Mouse (Mus musculus) gastrocnemius, adult 8-10 months (tissue): ENCODE measurements around the gene Agmo. TPM values are rescaled to one million over a fixed set of nuclear protein-coding genes. Genes with fewer than 3 reads are reported as not detected.

Experiments used
- DNase-seq, 2 experiments: peaks; one replicate each; pipeline ENCODE4 v3.0.0; 2022; ENCODE audit warnings: low spot score in 2 of 2
- total RNA-seq, 4 experiments: library from RNA; stranded (reverse); gene quantifications; 2 replicates each; pipeline ENCODE4 v1.2.4; 2022

The Agmo gene
- 1 to 10 TPM in 3 of 4 experiments, under 1 TPM in 1; 0.65 to 1.7 (median 1.4) TPM for total RNA-seq

GRCm38 (mm10) chr12:37241566-37242021 is at the start of gene Agmo:
Gene Agmo (plus strand): TSS chr12:37241641.
- peak; percentile 4 to 5 for DNase-seq

GRCm38 (mm10) chr12:37231119-37231518 is 10.3 kb upstream of the Agmo start:
- no peak for DNase-seq

DNA sequence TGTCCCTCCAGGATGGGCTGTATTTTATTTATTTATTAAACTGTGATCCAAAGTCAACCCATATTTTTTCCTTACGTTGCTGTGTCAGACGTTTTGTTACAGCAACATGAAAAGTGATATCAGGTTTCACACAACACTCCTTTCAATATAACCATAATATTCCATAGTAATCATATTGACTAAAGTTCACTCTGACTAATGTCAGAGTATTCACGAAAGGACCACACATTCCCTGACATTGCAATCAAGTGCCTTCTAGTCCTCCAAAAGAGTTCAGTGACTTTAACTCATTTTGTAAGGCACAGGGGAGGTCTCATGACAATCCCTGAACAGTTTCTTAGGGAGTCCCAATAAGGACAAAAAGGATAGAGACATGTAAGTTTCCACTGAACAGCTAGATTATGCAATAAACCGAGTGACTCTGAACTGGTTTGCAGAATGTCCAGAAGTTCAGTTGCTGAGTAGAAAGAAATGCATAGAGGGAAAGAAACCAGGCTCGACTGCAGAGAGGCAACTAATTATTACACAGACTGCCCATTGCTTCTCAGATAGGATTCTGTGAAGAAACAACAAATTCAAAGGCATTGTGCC is 371 bp upstream of the Agmo start:
- no peak for DNase-seq

DNA sequence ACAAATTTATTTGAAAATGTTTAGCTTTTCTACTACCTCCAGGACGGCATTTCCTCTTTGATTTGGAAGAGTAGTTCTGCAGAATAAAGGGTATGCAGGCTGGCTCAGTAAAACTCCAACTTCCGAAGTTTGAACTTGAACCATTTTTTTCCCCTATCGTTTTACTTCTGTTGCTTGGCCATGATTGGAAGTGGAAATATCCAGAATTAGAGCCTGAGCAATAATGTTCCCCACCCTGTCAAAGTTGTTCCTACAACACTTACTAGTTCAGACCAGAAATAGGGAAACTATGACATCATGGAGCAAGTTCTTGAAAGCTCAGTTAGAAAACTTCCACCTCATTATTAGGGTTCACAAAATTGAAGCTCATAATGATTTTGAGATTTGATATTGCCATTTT is 1.0 kb downstream of the Agmo start:
- DNase-seq = no peak

GRCm38 (mm10) chr12:37244876-37245275 is 3.4 kb downstream of the Agmo start:
- DNase-seq = peak in 1 of 2 experiments; percentile 12

GRCm38 (mm10) chr12:37251688-37252087 is 10.2 kb downstream of the Agmo start:
- DNase-seq = no peak

DNA sequence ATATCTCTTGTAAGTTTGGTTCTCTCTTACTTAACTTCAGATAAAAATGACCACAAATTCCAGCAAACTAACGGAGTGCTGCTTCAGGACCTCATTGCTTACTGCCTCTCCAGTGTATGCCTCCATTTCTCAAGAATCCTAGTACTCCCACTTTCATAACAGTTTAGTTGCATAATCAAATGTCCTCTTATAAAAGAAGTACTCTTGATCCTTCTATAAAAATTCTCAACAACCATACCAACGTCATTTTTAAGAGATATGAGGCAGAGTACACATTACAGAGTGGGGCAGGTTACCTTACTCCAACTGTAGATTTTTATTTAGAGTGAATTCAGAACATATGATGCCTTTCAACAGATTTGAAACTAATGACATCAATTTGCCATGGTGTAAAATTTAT is 15.7 kb downstream of the Agmo start:
- DNase-seq = no peak

- no peak for DNase-seq
Measured at GRCm38 (mm10) chr12:37259771-37260528, 18.5 kb downstream of the Agmo start.

DNA sequence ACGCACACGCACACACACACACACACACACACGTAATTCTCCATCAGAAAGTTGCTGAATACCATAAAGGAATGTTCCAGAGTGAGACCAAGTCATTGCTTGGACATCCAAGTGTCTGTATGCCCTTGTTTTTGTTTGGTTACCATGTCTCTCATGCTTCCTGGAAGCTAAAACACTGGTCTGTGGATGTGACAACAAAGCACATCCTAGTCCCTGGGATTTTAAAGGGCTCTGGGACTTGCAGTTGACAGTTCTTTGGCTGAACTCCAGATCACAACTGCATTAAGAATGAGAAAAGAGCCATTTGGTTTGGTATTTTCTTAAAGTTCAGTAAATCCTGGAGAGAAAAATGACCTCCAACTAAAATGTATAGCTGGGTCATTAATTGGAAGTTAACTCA is 22.2 kb downstream of the Agmo start:
- DNase-seq = no peak

DNA sequence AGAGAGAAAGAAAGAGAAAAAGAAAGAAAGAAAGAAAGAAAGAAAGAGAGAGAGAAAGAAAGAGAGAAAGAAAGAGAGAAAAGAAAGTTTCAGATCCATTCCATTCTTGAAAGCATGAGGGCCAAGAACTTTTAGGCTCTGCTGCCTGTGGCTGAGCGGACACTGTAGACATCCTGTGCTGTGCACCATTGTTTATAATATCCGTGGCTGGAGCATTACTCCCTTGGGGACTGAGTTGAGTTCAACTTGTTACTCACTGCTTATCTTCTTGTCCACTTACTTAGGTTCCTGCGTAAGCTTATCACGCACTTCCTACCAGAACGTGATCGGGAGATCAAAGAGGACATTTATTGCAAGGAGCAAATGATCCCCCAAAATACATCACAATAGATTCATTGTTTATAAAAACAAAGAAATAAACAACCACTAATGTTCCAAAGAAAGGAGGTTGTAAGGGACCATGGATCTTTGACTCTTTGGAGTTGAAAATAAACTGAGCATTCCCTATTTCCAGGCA is 27.3 kb downstream of the Agmo start:
- DNase-seq = no peak

DNA sequence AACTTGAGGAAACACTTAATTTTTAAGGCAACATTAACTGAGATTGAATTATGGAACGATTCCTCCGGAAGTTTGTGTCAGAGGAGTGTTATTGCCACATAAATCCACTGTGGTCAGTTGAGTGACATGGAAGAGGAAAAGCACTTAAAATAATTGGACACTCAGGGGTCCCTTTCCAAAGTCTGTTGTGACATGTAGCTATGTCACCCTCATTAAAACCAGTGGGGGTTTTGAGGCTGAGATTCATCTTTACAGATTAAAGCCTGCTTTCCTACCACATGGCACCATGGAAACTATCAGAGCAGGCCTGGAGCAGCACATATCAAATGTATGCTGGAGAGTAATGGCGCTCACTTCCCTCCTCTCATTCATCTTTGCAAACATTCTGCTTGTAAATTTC is 31.2 kb downstream of the Agmo start:
- DNase-seq = no peak

GRCm38 (mm10) chr12:37273964-37274657 is 32.7 kb downstream of the Agmo start:
- DNase-seq = no peak

DNA sequence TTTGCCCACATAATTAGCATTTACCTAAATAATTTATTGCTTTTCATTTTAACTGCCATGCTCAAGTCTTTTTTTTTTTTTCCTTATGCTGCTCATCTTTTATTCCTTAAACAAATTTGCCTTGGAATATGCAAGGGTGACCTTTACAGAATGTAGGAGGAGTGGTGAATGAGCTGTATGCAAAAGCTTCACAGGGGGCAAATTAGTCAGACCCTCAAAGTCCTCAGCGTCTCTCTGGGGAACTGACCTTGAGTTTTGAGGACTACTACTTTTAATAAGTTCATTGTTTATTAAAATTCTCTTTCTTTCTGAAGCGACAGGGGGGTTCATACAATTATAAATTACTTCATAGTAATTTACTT is 33.2 kb downstream of the Agmo start:
- DNase-seq = no peak

DNA sequence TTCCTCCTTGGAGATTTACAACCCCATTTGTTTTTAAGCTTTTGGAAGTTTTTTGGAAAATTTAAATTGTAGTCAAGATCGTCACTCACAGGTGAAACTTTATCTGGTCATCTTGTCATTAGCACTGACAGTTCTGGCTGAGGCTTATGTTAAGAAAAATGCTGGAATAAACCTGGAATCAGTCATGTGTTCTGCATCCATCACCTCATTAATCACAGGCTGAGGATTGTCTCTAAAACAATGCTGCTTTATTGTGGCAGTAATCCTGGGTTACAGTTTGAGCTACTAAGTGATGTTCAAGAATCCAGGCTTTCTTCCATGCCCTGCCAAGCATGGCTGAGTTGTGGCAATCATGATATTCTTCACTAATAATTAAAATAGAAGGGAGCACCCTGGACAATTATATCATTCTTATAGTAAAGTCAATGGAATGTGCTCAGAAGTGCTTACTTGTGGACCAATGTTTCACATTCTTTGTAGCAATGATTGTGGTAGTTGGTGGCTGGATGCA is 65.6 kb downstream of the Agmo start:
- DNase-seq = no peak

DNA sequence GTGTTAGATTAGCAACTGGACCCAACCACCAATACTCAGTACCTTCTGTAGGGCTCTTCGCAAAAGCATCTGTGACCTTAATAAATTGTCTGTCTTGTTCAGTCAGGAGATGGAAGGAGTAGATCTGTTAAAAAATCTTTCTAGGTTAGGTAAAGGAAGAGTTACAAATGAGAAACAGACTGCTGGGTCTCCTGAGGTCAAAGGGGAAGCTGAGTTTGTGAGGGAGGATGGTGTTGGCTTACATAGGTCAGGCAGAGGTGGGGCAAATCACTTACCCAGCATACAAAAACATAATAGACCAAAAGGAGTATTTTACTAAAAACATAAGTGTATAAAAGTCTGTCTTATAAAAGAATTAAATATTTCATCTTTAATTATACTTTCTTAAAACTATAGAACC is 69.3 kb downstream of the Agmo start:
- DNase-seq = no peak

DNA sequence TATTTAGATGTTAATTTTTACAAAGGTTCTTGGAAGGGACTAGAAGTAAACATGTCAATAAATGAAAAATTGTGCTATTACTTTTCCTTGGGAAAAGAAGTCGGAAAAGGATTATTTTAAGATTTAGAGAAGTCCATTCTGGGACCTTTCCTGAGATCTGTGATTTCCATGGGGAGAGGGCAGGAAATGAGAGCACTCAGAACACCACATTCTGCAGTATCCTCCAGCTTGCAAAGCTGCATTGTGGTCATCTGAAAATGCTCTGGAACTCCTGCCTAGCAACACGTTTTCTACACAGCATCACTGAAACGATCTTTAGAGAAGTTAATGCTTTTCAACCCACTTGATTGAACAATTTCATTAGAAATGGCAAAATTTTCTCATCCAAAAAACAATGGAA is 81.4 kb downstream of the Agmo start:
- DNase-seq = no peak

DNA sequence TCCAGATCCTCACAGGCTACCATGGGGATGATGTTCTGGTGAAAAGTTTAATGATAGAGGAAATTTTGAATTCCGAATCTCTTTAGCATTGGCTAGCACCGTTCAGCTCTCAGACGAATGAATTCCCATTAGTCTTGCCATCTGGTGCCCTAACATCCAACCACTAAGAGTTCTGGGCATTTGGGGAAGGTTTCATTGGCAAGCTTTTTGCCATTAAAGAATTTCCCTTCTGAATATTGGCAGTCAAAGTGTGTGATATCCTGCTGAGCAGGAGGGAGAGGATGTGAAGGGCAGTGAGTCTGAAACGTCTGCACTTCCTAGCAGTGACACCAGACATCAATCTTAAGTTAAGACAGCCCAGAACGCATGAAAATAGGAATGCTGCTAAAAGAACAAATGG is 93.5 kb downstream of the Agmo start:
- no peak for DNase-seq

DNA sequence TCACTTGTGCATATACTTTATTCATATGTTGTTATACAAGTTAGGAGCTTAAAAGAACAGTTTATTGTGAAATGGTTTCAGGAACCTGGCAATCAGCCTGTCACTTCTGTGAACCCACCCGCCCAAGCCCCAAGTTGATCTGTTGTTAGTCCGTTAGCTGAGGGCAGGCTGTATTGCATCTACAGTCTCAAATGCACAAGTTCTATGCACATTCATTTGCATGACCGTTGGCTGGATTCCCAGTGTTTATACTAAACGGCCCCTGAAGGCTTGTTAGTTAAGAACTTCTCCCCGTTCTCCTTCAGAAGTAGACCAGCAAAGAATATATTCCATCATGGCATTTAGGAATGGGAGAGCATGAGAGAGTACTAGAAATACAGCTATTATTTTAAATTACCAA is 102.8 kb downstream of the Agmo start:
- DNase-seq = no peak

- DNase-seq = no peak
Measured at GRCm38 (mm10) chr12:37345696-37346095, 104.3 kb downstream of the Agmo start.

- DNase-seq = no peak
Measured at GRCm38 (mm10) chr12:37392316-37392715, 150.9 kb downstream of the Agmo start.

- no peak for DNase-seq
Measured at GRCm38 (mm10) chr12:37402541-37402940, 161.1 kb downstream of the Agmo start.

DNA sequence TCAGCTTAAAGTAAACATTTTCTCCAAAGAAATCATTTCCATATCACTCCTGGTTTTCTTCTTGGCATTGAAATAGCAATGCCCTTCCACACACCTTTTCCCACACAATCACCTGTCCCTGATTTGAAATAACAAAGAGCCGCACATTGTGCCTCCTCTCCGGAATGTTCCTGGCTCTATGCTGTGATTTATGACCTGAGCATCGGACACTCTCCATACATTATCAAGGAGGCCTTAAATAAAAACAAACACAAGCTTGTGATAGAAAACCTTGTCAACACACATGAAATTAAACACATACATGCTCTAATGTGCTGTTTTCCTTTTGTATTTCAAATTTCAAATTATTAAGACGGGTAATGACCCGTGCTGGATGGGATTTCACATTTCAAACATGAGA is 184.9 kb downstream of the Agmo start:
- DNase-seq = no peak
